Mouse (Mus musculus) limb, embryonic 10.5 days (tissue): ENCODE results near the gene Gm42906. TPM values are rescaled to one million over a fixed set of nuclear protein-coding genes. Genes with fewer than 3 reads are reported as not detected.

Experiments
- DNase-seq: peaks from one replicate; pipeline ENCODE4 v3.0.0-alpha.2; 2017; ENCODE audit warnings: low spot score
- H3K27ac ChIP-seq: fragments of 300-500 bp; sonication (generic); 2 replicates; pipeline ENCODE4 v1.5.1; 2016; ENCODE audit warnings: mild to moderate bottlenecking
- H3K27me3 ChIP-seq: fragments of 300-500 bp; sonication (generic); 2 replicates; pipeline ENCODE4 v1.6.1; 2016; ENCODE audit warnings: low read depth, mild to moderate bottlenecking; ENCODE audit not compliant: poor library complexity, severe bottlenecking
- H3K36me3 ChIP-seq: fragments of 300-500 bp; sonication (generic); 2 replicates; pipeline ENCODE4 v1.6.1; 2016; ENCODE audit warnings: mild to moderate bottlenecking, moderate library complexity
- H3K4me1 ChIP-seq: fragments of 300-500 bp; sonication (generic); 2 replicates; pipeline ENCODE4 v1.6.1; 2016
- H3K4me3 ChIP-seq: fragments of 300-500 bp; sonication (generic); 2 replicates; pipeline ENCODE4 v1.5.1; 2016; ENCODE audit warnings: mild to moderate bottlenecking, moderate library complexity
- H3K9me3 ChIP-seq: fragments of 300-500 bp; sonication (generic); replicated peaks from 2 replicates; pipeline ENCODE4 v1.6.1; 2016; ENCODE audit warnings: mild to moderate bottlenecking
- WGBS: fragments of 180-500 bp; shearing (Covaris S2); methylation state at CpG from one replicate; pipeline ENCODE4 v1.1.7; 2016; 5-methylcytosine and 5-hydroxymethylcytosine counted together
- polyA plus RNA-seq: library from polyadenylated mRNA; unstranded; fragments of >200 nt; fragmentation: Nextera tagmentation; extraction: Ambion mirVana; gene quantifications from 2 replicates; pipeline ENCODE4 v1.2.1, GENCODE M21; 2016

Gm42906 gene
- polyA plus RNA-seq, 1 experiment from 2014 or later = not detected

DNA sequence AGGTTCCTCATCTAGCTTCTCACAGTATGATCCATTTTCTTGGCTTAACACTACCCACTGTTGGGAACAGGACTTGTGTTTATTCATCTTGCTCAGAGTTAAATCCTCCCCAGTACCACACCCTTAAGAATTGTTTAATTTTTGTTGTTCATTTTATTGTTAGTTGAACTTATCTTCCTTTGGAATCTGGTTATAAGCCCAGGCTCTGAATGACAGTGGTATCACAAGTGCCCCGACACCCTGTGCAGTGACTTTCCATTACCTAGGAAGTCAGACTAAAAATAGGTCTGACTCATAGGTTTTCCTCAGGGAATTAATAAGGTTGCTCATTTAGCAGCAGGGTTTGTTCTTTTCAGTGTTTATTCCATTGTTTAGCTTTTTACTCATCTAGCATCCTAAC, 362.7 kb downstream of the Gm42906 start:
- WGBS = 90% methylated on average over 1 of the region's 1 CpGs
- Histone ChIP-seq H3K27me3 (no peaks in the 10 kb centered on the region), H3K4me1 (peaks cover 22% of the 10 kb centered on the region), H3K4me3 (no peak overlapping the region), H3K9me3 (no peaks in the 10 kb centered on the region), H3K36me3 (peaks cover 17% of the 10 kb centered on the region), H3K27ac (no peak overlapping the region)
- no peak for DNase-seq

DNA sequence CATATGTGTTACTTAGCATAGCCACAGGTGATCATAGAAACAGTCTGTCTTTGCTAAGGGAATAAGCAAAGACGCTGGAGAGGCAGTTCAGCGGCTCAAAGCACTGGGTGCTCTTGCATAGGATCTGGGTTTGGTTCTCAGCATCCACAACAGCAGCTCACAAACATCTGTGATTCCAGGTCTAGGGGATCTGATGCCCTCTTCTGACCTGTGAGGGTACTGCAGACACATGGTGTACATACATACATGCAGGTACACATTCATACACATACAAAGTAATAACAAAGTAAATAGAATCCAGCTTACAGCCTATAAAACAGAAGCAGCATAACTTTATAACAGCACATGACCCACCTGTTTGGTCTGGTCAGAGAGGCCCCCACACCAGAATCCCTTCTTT, 366.0 kb downstream of the Gm42906 start:
- Histone ChIP-seq H3K27ac (no peak overlapping the region), H3K4me1 (peaks cover 36% of the 10 kb centered on the region), H3K27me3 (no peaks in the 10 kb centered on the region), H3K36me3 (peaks cover 17% of the 10 kb centered on the region), H3K4me3 (no peak overlapping the region), H3K9me3 (no peaks in the 10 kb centered on the region)
- WGBS = 97% methylated on average over 2 of the region's 2 CpGs
- no peak for DNase-seq

DNA sequence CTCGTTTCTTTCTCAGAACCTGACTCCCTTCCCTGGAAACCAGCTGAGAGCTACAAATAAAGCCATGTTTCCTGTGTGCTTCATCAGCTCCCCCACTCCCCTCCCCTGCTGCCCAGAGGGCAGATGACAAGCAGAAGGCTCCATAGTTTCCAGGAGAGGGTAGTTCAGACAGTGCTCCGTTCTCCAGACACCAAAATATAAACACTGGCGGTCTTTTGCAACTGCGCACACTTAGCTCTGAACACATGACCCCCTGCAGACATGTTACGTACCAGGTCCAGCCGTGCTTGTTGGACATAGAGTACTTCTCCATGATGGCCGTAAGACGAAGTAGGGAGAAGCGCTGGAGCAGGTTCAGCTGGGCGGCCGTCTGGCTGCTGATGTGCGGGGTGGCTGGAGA, 367.5 kb downstream of the Gm42906 start:
- Histone ChIP-seq H3K27me3 (no peaks in the 10 kb centered on the region), H3K27ac (peak overlapping the region; percentile 62; the same call in 1 of the 2 replicates), H3K9me3 (no peaks in the 10 kb centered on the region), H3K36me3 (peaks cover 17% of the 10 kb centered on the region), H3K4me3 (no peak overlapping the region), H3K4me1 (peaks cover 49% of the 10 kb centered on the region)
- WGBS = 75% methylated on average over 12 of the region's 12 CpGs
- DNase-seq = no peak

DNA sequence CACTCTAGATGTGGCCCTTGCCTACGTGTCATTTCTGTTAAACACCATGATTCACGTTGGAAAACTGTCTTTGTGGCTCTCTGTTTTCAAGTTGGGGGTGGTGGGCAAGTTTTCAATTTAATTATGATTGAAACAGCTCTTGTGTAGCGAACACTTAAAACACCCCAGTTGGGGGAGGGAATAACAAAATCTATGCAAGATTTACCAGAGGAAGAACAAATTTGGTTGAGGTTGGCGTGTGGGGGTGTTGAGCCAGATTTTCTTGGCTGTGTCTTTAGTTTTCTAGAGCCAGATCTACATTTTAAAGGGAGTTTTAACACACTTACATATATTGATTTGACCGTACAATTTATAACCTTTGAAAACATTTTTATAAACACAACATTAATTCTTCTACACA, 368.2 kb downstream of the Gm42906 start:
- 86% methylated on average over 5 of the region's 5 CpGs for WGBS

DNA sequence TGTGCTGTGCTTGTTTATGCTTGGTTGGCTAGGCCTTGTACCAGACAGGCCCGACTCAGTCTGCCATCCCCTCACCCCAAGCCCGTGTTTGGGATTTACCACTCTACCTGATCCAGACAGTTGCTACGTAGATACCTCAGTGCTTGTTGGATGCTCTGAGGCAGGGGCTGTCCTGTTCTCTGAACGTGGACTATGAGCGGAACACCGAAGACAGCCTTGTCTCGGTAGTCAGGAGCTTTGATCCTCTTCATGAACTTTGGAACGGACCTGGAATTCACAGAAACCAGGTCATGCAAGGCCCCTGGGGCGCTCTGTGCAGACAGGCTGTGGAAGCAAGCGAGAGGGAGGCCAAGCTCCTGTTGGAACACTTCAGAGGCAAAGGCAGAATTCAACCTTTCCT, 368.6 kb downstream of the Gm42906 start:
- H3K27me3 ChIP-seq = no peaks in the 10 kb centered on the region
- no peak for DNase-seq
- H3K4me1 ChIP-seq = peaks cover 54% of the 10 kb centered on the region
- no peaks in the 10 kb centered on the region for H3K9me3 ChIP-seq
- 92% methylated on average over 10 of the region's 10 CpGs for WGBS
- peaks cover 17% of the 10 kb centered on the region for H3K36me3 ChIP-seq
- H3K4me3 ChIP-seq = no peak overlapping the region
- H3K27ac ChIP-seq = peak overlapping the region; percentile 7; the same call in 1 of the 2 replicates

More for the DNA sequence above, 368.2 kb downstream of the Gm42906 start:
- no peak for DNase-seq
- Histone ChIP-seq H3K4me3 (no peak overlapping the region), H3K27ac (peak overlapping the region; percentile 7; the same call in 1 of the 2 replicates), H3K27me3 (no peaks in the 10 kb centered on the region), H3K9me3 (no peaks in the 10 kb centered on the region), H3K4me1 (peaks cover 52% of the 10 kb centered on the region), H3K36me3 (peaks cover 17% of the 10 kb centered on the region)

DNA sequence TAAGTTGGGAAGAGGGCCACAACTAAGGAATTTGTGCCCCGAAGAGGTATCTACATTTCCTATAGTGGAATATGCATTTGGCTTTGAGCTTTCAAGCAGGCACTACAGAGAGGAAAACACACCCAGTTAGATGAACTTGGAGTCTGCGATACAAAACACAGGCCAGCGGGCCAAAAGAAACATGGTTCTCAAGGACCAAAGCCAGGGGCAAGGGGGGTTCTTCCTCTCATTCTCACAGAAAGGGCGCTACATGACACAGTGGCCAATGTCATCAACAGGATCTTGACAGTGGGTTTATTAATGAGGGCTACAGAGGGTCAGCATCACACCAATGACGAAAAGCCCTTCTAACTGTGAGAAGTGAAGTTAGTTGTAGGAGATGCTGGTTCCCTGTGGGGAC, 370.2 kb downstream of the Gm42906 start:
- no peaks in the 10 kb centered on the region for H3K9me3 ChIP-seq
- 88% methylated on average over 5 of the region's 5 CpGs for WGBS
- DNase-seq = no peak
- H3K4me1 ChIP-seq = peaks cover 60% of the 10 kb centered on the region
- H3K4me3 ChIP-seq = no peak overlapping the region
- peaks cover 11% of the 10 kb centered on the region for H3K36me3 ChIP-seq
- no peak overlapping the region for H3K27ac ChIP-seq
- H3K27me3 ChIP-seq = no peaks in the 10 kb centered on the region

DNA sequence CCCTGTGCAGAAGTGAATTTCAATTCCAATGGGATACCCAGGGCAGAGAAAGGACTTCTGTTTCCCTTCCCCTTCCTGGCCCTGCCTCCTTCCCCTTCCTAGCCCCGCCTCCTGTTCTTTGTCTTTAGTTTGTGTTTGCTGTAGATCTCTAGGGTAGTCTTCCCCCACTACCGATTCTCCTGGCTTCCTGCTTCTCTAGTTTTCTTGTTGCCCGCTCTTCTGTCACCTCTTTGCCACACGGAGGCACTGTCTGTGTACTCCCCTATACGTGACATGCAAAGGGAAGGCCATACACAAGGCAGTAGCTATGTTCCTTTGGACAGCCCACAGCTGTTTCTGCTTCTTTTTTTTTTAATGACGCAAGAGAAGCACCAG, 371.1 kb downstream of the Gm42906 start:
- peak overlapping the region; percentile 56 for H3K27ac ChIP-seq

DNA sequence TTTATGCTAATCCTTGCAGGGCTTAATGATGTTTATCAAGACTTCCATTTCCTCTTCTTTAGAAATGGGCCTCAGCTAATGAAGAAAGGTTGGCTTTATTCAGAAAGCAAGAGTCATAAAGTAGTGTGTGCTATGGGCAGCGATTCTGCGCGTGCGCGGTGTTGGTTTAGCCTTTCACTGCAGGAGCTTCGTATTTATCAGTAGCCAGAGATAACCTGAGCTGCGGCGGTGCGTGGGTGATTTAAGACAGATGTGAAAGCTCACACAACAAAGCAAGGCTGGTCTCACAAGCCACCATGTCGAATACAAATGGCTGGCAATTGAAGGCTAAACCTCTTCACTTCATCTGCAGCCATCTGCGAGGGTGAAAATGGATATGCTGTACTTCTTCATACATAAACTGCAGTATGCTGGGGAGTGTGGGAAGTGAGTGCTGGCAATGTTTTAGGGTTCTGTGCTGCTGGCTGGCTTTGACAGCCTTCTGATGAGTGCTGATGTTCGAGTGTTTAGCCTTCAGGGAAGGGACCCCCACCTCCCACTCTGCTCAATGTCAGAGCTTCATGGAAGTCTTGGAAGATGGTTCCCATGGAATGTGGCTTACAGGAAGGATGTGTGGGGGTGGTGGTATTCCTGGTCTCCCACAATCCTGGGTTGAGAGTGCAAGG, 371.6 kb downstream of the Gm42906 start:
- WGBS = 61% methylated on average over 12 of the region's 12 CpGs
- DNase-seq = no peak
- Histone ChIP-seq H3K27ac (peak overlapping the region; percentile 56), H3K27me3 (no peaks in the 10 kb centered on the region), H3K36me3 (peaks cover 6% of the 10 kb centered on the region; the same call in 1 of the 2 replicates), H3K4me1 (peaks cover 60% of the 10 kb centered on the region), H3K4me3 (no peak overlapping the region), H3K9me3 (no peaks in the 10 kb centered on the region)

More for the DNA sequence above, 371.1 kb downstream of the Gm42906 start:
- H3K4me3 ChIP-seq = no peak overlapping the region
- DNase-seq = no peak
- H3K36me3 ChIP-seq = peaks cover 9% of the 10 kb centered on the region
- H3K9me3 ChIP-seq = no peaks in the 10 kb centered on the region
- 70% methylated on average over 6 of the region's 6 CpGs for WGBS
- peaks cover 60% of the 10 kb centered on the region for H3K4me1 ChIP-seq
- no peaks in the 10 kb centered on the region for H3K27me3 ChIP-seq

DNA sequence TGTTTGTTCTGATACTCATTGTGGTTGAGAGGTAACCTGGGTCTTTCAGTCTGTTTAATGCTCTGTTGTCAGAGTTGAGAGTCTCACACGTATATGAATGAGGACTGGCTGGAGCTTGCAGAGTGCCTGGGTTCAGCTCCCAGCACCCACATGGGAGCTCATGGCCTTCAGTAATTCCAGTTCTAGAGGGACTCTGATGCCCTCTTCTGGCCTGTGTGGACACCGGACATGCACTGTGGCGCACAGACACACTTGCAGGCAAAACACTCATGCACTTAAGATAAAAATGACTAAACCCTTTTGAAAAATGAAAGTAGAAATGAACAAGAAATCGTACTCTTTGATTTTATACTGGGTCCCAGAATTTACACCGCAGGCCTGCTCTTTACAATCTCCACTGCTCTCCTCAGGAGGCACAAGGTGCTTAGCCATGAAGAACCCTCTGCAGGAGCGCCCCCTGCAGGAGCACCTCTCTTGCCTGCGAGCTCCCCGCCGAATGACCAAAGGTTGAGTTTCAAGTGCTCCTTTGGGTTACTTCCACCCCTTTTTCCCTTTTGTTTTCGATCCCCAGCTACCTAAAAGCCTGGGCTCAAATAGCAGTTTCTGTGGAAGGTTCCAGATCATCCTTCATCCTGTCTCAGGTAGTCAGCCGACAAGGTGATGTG, 372.4 kb downstream of the Gm42906 start:
- peaks cover 6% of the 10 kb centered on the region; the same call in 1 of the 2 replicates for H3K36me3 ChIP-seq
- H3K4me3 ChIP-seq = no peak overlapping the region
- peak overlapping the region; percentile 56; the same call in 1 of the 2 replicates for H3K27ac ChIP-seq
- 91% methylated on average over 11 of the region's 11 CpGs for WGBS
- peaks cover 52% of the 10 kb centered on the region for H3K4me1 ChIP-seq
- no peak for DNase-seq
- H3K27me3 ChIP-seq = no peaks in the 10 kb centered on the region
- H3K9me3 ChIP-seq = no peaks in the 10 kb centered on the region

DNA sequence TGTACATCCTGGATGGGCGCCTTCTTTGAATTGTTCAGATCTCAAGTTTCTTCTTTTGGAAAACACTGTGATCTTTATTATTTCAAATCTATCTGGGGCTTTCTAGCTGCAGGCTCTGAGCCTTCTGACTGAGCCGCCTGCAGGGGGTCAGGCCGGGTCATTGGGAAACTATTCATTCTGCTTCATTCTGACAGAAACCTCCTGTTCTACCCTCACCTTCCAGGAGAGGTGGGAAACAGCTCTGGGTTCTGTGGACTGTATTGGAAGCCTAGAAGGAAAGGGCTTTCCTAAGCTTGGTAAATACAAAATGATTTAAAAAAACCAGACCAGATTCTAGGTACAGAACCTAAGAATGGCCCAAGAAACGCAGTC, 373.2 kb downstream of the Gm42906 start:
- Histone ChIP-seq H3K4me1 (peaks cover 46% of the 10 kb centered on the region), H3K9me3 (no peaks in the 10 kb centered on the region), H3K27me3 (no peaks in the 10 kb centered on the region), H3K27ac (peak overlapping the region; percentile 31; the same call in 1 of the 2 replicates), H3K4me3 (no peak overlapping the region), H3K36me3 (peaks cover 6% of the 10 kb centered on the region; the same call in 1 of the 2 replicates)
- no peak for DNase-seq
- 50% methylated on average over 4 of the region's 4 CpGs for WGBS

DNA sequence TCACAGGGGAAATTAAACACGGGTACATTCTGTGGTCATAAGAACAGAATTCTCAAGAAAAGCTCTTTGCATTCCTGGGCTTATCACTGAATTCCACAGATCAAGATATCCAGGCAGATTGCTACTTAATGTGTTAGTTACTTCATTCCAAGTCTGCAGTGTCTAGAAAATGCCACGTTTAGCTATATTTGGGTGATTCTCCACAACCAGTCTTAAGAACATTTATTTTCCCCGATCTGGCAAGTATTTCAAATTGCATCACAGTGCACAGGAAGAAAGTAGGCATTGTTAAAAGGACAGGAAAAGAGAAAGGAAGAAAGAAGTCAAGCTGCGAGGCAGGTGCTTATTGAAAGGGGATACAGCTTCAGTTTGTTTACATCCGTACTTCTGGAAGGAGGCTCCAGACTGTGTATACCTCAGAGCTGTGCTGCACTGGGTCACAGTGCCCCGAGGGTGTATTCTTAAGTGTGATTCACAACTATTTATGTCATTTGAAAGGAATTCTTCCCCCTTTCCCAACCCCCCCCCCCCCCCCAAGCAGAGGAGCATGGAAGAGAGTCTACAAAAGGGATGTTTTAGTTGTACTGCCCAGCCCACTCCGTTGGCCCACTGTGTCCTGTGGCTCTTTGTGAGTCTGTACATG, 373.7 kb downstream of the Gm42906 start:
- DNase-seq = no peak
- WGBS = 56% methylated on average over 7 of the region's 7 CpGs

DNA sequence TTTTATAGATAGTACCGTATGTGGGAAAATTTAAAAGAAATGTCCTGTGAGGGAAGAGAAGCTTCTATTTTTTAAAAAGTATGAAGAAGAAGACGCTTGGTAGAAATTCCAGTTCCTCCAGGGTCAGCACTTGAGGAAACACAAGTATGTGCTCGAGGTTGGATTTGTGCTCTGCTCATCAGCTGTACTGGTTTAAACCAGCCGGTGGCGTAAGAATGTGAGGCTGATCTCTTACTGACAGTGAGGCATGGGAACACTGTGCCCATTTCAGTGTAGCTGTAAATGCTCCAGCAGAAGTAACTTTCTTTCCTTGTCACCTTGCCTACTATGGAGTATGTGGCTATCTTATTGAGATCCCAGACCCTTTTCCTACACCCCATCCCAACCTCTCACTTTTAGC, 374.8 kb downstream of the Gm42906 start:
- 94% methylated on average over 5 of the region's 5 CpGs for WGBS
- Histone ChIP-seq H3K4me3 (no peak overlapping the region), H3K4me1 (peaks cover 36% of the 10 kb centered on the region), H3K9me3 (no peaks in the 10 kb centered on the region), H3K27ac (no peak overlapping the region), H3K27me3 (no peaks in the 10 kb centered on the region), H3K36me3 (peaks cover 6% of the 10 kb centered on the region; the same call in 1 of the 2 replicates)
- DNase-seq = no peak

More for the DNA sequence above, 373.7 kb downstream of the Gm42906 start:
- Histone ChIP-seq H3K4me1 (peaks cover 41% of the 10 kb centered on the region), H3K9me3 (no peaks in the 10 kb centered on the region), H3K27me3 (no peaks in the 10 kb centered on the region), H3K4me3 (no peak overlapping the region), H3K27ac (peak overlapping the region; percentile 31; the same call in 1 of the 2 replicates), H3K36me3 (peaks cover 6% of the 10 kb centered on the region; the same call in 1 of the 2 replicates)

DNA sequence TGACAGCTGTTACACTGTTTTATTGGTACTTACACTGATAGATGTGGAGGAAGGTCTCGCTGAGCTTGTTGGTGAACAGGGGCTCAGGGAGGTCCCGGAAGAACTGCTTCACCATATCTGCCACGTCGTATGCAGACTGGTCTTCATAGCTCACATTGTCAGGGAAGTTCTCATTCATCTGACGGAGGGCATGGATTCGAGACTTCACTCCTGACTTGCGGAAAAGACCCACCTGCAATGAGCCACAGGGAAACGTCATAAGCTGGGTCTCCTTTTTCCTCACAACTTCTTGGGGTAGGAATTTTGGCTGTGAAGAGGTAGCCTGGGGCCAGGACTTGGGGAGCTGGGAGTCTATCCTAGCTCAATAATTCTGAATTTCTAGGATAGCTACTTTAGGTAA, 375.6 kb downstream of the Gm42906 start:
- Histone ChIP-seq H3K9me3 (no peaks in the 10 kb centered on the region), H3K27me3 (no peaks in the 10 kb centered on the region), H3K27ac (no peak overlapping the region), H3K4me3 (no peak overlapping the region), H3K4me1 (peaks cover 38% of the 10 kb centered on the region), H3K36me3 (peaks cover 6% of the 10 kb centered on the region; the same call in 1 of the 2 replicates)
- WGBS = 93% methylated on average over 8 of the region's 8 CpGs
- no peak for DNase-seq
